Mouse (Mus musculus): Measurements from ENCODE around the gene Kank2.

GRCm38 (mm10) chr9:21788234-21788633 is 10.3 kb downstream of the Kank2 start:
- TF ChIP-seq CHD2 (IDR thresholded peaks at IDR 0.05; ENCODE audit: low read length) (no peak), MXI1 (IDR thresholded peaks at IDR 0.05; ENCODE audit: low read depth, low read length) (no peak), CTCF (conservative IDR thresholded peaks at IDR 0.05 in 1 of 2, IDR thresholded peaks at IDR 0.05 in 1 of 2; ENCODE audit: low read depth in 2 of 2, low read length in 2 of 2) (no peak), ZKSCAN1 (IDR thresholded peaks at IDR 0.05; ENCODE audit: borderline replicate concordance, low read depth, low read length) (no peak), MAFK (IDR thresholded peaks at IDR 0.05; ENCODE audit: insufficient replicate concordance, low read length) (no peak), ZNF384 (IDR thresholded peaks at IDR 0.05; ENCODE audit: low read depth, low read length) (no peak), USF2 (conservative IDR thresholded peaks at IDR 0.05; ENCODE audit: low read depth, low read length) (no peak), EP300 (IDR thresholded peaks at IDR 0.05; ENCODE audit: low read length) (no peak), POLR2AphosphoS2 (IDR thresholded peaks at IDR 0.05; ENCODE audit: low read depth, low read length) (no peak), POLR2A (IDR thresholded peaks at IDR 0.05; ENCODE audit: low read depth, low read length) (no peak), RCOR1 (conservative IDR thresholded peaks at IDR 0.05; ENCODE audit: low read depth, low read length) (no peak)
